Mouse (Mus musculus) MEL (cell line): ENCODE measurements at regions not wholly inside any gene's neighbourhood (a gene's known extent, or its start where the extent isn't known, plus 50 kb on each side); places are given as distances from the start of the nearest gene placed in this dataset.

Experiments used
- DNase-seq: peaks from one replicate; pipeline ENCODE4 v3.0.0; 2011; ENCODE audit warnings: low read depth, low spot score
- H3K27ac ChIP-seq: 2 replicates; pipeline ENCODE4 v1.5.1; 2012; ENCODE audit warnings: low read depth, mild to moderate bottlenecking, control low read depth, low read length, moderate library complexity; ENCODE audit not compliant: control insufficient read depth
- H3K27me3 ChIP-seq, 2 experiments: fragments of 150-350 bp in 1 of 2; sonication (generic) in 1 of 2; 2 replicates each; pipeline ENCODE4 v1.6.1; 2012; ENCODE audit warnings: low read length in 2 of 2, mild to moderate bottlenecking in 2 of 2, improper control_type of control experiment in 1 of 2, moderate library complexity in 1 of 2; ENCODE audit not compliant: insufficient read depth in 2 of 2, control insufficient read depth in 1 of 2
- H3K36me3 ChIP-seq, 2 experiments: 2 replicates each; pipeline ENCODE4 v1.6.1; 2012 to 2014; ENCODE audit warnings: low read length in 2 of 2, improper control_type of control experiment in 1 of 2, inconsistent platforms in 1 of 2, mild to moderate bottlenecking in 1 of 2; ENCODE audit not compliant: insufficient read depth in 2 of 2, control insufficient read depth in 1 of 2
- H3K4me1 ChIP-seq, 2 experiments: fragments of 150-350 bp in 1 of 2; sonication (generic) in 1 of 2; 2 replicates each; pipeline ENCODE4 v1.6.1; 2012; ENCODE audit warnings: low read length in 2 of 2, improper control_type of control experiment in 1 of 2, mild to moderate bottlenecking in 1 of 2; ENCODE audit not compliant: insufficient read depth in 2 of 2, control insufficient read depth in 1 of 2
- H3K4me3 ChIP-seq, 2 experiments: fragments of 150-350 bp in 1 of 2; sonication (generic) in 1 of 2; 2 replicates each; pipeline ENCODE4 v1.5.1; 2012; ENCODE audit warnings: low read depth in 2 of 2, low read length in 2 of 2, mild to moderate bottlenecking in 2 of 2, moderate library complexity in 2 of 2, control low read depth in 1 of 2, improper control_type of control experiment in 1 of 2; ENCODE audit not compliant: control insufficient read depth in 1 of 2, insufficient read depth in 1 of 2
- H3K79me2 ChIP-seq: 2 replicates; pipeline ENCODE4 v1.6.1; 2012; ENCODE audit warnings: mild to moderate bottlenecking, low read length, moderate library complexity; ENCODE audit not compliant: control insufficient read depth, poor library complexity, insufficient read depth
- H3K9ac ChIP-seq: 2 replicates; pipeline ENCODE4 v1.6.1; 2012; ENCODE audit warnings: low read depth, mild to moderate bottlenecking, control low read depth, low read length, moderate library complexity; ENCODE audit not compliant: control insufficient read depth, poor library complexity, severe bottlenecking
- H3K9me3 ChIP-seq: fragments of 150-350 bp; sonication (generic); replicated peaks from 2 replicates; pipeline ENCODE4 v1.6.1; 2012; ENCODE audit warnings: mild to moderate bottlenecking, low read length, improper control_type of control experiment, moderate library complexity; ENCODE audit not compliant: insufficient read depth
- BHLHE40 ChIP-seq: IDR thresholded peaks from 2 replicates; pipeline ENCODE4 v1.6.1; 2012; ENCODE audit warnings: low read depth, mild to moderate bottlenecking, inconsistent platforms, low read length, improper control_type of control experiment, borderline replicate concordance
- CHD1 ChIP-seq: IDR thresholded peaks from 2 replicates; pipeline ENCODE4 v1.6.1; 2012; ENCODE audit warnings: low read depth, mild to moderate bottlenecking, inconsistent platforms, low read length, improper control_type of control experiment
- CHD2 ChIP-seq: IDR thresholded peaks from 2 replicates; pipeline ENCODE4 v1.6.1; 2011; ENCODE audit warnings: low read length, improper control_type of control experiment
- E2F4 ChIP-seq: IDR thresholded peaks from 2 replicates; pipeline ENCODE4 v1.6.1; 2011; ENCODE audit warnings: low read depth, low read length, improper control_type of control experiment, borderline replicate concordance
- EP300 ChIP-seq, 2 experiments: IDR thresholded peaks; 2 replicates each; pipeline ENCODE4 v1.6.1; 2011; ENCODE audit warnings: improper control_type of control experiment in 2 of 2, low read length in 2 of 2, low read depth in 1 of 2, mild to moderate bottlenecking in 1 of 2
- GABPA ChIP-seq: IDR thresholded peaks from 2 replicates; pipeline ENCODE4 v1.6.1; 2012; ENCODE audit warnings: low read depth, mild to moderate bottlenecking, inconsistent platforms, low read length, improper control_type of control experiment, moderate library complexity
- JUND ChIP-seq: IDR thresholded peaks from 2 replicates; pipeline ENCODE4 v1.6.1; 2011; ENCODE audit warnings: low read depth, mild to moderate bottlenecking, improper control_type of control experiment, low read length
- MAFK ChIP-seq: IDR thresholded peaks from 2 replicates; pipeline ENCODE4 v1.6.1; 2011; ENCODE audit warnings: low read depth, mild to moderate bottlenecking, low read length, improper control_type of control experiment, borderline replicate concordance
- MAX ChIP-seq: IDR thresholded peaks from 2 replicates; pipeline ENCODE4 v1.6.1; 2011; ENCODE audit warnings: low read length, improper control_type of control experiment
- MEF2A ChIP-seq: IDR thresholded peaks from 2 replicates; pipeline ENCODE4 v1.6.1; 2014; ENCODE audit warnings: low read depth, mild to moderate bottlenecking, inconsistent platforms, low read length, improper control_type of control experiment; ENCODE audit not compliant: poor library complexity, insufficient replicate concordance, severe bottlenecking; ENCODE audit errors: extremely low read depth
- MXI1 ChIP-seq: IDR thresholded peaks from 2 replicates; pipeline ENCODE4 v1.6.1; 2011; ENCODE audit warnings: mild to moderate bottlenecking, low read depth, low read length, improper control_type of control experiment
- MYC ChIP-seq: IDR thresholded peaks from 2 replicates; pipeline ENCODE4 v1.6.1; 2011; ENCODE audit warnings: low read depth, mild to moderate bottlenecking, low read length, improper control_type of control experiment, moderate library complexity
- POLR2AphosphoS2 ChIP-seq: IDR thresholded peaks from 2 replicates; pipeline ENCODE4 v1.6.1; 2011; ENCODE audit warnings: low read length, improper control_type of control experiment
- POLR2AphosphoS5 ChIP-seq: IDR thresholded peaks from 2 replicates; pipeline ENCODE4 v1.6.1; 2012; ENCODE audit warnings: low read depth, borderline replicate concordance, mild to moderate bottlenecking, inconsistent platforms, low read length, moderate library complexity, mixed read lengths
- RCOR1 ChIP-seq: IDR thresholded peaks from 2 replicates; pipeline ENCODE4 v1.6.1; 2012; ENCODE audit warnings: low read depth, mild to moderate bottlenecking, inconsistent platforms, low read length, improper control_type of control experiment
- SIN3A ChIP-seq: IDR thresholded peaks from 2 replicates; pipeline ENCODE4 v1.6.1; 2012; ENCODE audit warnings: low read length, improper control_type of control experiment, inconsistent platforms
- TAL1 ChIP-seq: IDR thresholded peaks from 2 replicates; pipeline ENCODE4 v1.6.1; 2012; ENCODE audit warnings: mild to moderate bottlenecking, inconsistent platforms, low read length, moderate library complexity, mixed read lengths
- TBP ChIP-seq: IDR thresholded peaks from 2 replicates; pipeline ENCODE4 v1.8.0; 2011; ENCODE audit warnings: low read depth, low read length, improper control_type of control experiment
- TCF12 ChIP-seq: IDR thresholded peaks from 2 replicates; pipeline ENCODE4 v1.6.1; 2014; ENCODE audit warnings: low read depth, mild to moderate bottlenecking, inconsistent platforms, low read length, improper control_type of control experiment, moderate library complexity
- UBTF ChIP-seq: IDR thresholded peaks from 2 replicates; pipeline ENCODE4 v1.6.1; 2012; ENCODE audit warnings: low read depth, mild to moderate bottlenecking, inconsistent platforms, low read length, improper control_type of control experiment, moderate library complexity, borderline replicate concordance; ENCODE audit not compliant: insufficient read depth
- USF1 ChIP-seq: IDR thresholded peaks from 2 replicates; pipeline ENCODE4 v1.6.1; 2014; ENCODE audit warnings: low read depth, mild to moderate bottlenecking, inconsistent platforms, low read length, improper control_type of control experiment, moderate library complexity
- USF2 ChIP-seq, 2 experiments: IDR thresholded peaks; 2 replicates each; pipeline ENCODE4 v1.6.1; 2011 to 2012; ENCODE audit warnings: improper control_type of control experiment in 2 of 2, low read length in 2 of 2, borderline replicate concordance in 1 of 2, inconsistent platforms in 1 of 2, low read depth in 1 of 2, mild to moderate bottlenecking in 1 of 2; ENCODE audit not compliant: insufficient read depth in 1 of 2
- ZKSCAN1 ChIP-seq: IDR thresholded peaks from 2 replicates; pipeline ENCODE4 v1.6.1; 2012; ENCODE audit warnings: low read depth, mild to moderate bottlenecking, inconsistent platforms, low read length, improper control_type of control experiment, moderate library complexity
- ZMIZ1 ChIP-seq: IDR thresholded peaks from 2 replicates; pipeline ENCODE4 v1.6.1; 2012; ENCODE audit warnings: low read depth, mild to moderate bottlenecking, inconsistent platforms, low read length, improper control_type of control experiment, moderate library complexity

DNA sequence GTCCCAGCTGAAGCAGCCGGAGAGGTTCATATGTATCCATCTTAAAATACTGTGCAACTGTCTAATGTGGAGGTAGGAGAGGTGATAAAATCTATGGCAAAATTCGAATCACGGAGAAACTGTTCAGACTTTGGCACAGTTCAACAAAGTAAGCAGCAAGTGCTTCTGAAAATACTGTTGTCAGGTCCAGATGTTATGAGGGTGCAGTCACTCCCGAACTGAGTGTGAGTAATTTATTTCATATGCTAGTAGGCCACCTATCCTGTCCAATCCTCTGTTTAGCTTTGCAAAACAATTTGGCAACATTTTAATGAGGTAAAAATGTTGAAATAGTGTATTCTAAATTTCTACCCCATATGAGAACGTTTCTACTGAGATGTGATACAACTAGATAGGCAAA, 90.1 kb upstream of the Zfp770 start:
- H3K36me3 ChIP-seq = no peaks in the 10 kb centered on the region
- DNase-seq = no peak
- no peaks in the 10 kb centered on the region for H3K27me3 ChIP-seq
- H3K9me3 ChIP-seq = no peaks in the 10 kb centered on the region
- no peak overlapping the region for H3K27ac ChIP-seq
- no peak overlapping the region for H3K9ac ChIP-seq
- no peaks in the 10 kb centered on the region for H3K4me1 ChIP-seq
- no peak overlapping the region for H3K4me3 ChIP-seq
- TF ChIP-seq MXI1 (no peak), SIN3A (no peak), BHLHE40 (no peak), GABPA (no peak), CHD1 (no peak), POLR2AphosphoS2 (no peak), MAX (no peak), E2F4 (no peak), UBTF (no peak), POLR2AphosphoS5 (no peak), JUND (no peak), USF1 (no peak), TBP (no peak), MAFK (no peak), MEF2A (no peak), RCOR1 (no peak)
- H3K79me2 ChIP-seq = no peaks in the 10 kb centered on the region

- Histone ChIP-seq H3K27me3 (peaks cover 0 to 2% of the 10 kb centered on the region in 2 experiments; a peak in 3 of 4 replicates), H3K9me3 (no peaks in the 10 kb centered on the region), H3K27ac (no peak overlapping the region), H3K4me1 (no peaks in the 10 kb centered on the region), H3K79me2 (no peaks in the 10 kb centered on the region), H3K4me3 (no peak overlapping the region), H3K9ac (no peak overlapping the region), H3K36me3 (no peaks in the 10 kb centered on the region)
- DNase-seq = no peak
- no peak for TF ChIP-seq MYC
- TF ChIP-seq TCF12 = no peak
- no peak for TF ChIP-seq ZMIZ1
- TF ChIP-seq MXI1 = no peak
- TF ChIP-seq MAFK = no peak
- no peak for TF ChIP-seq JUND
- no peak for TF ChIP-seq EP300 (IDR thresholded peaks at IDR 0.05; ENCODE audit: low read depth in 1 of 2, low read length in 2 of 2)
- no peak for TF ChIP-seq ZKSCAN1
- no peak for TF ChIP-seq TAL1
- TF ChIP-seq USF2 (IDR thresholded peaks at IDR 0.05; ENCODE audit: borderline replicate concordance in 1 of 2, insufficient read depth in 1 of 2, low read depth in 1 of 2, low read length in 2 of 2) = no peak
- no peak for TF ChIP-seq UBTF
- no peak for TF ChIP-seq CHD2
- no peak for TF ChIP-seq GABPA
- TF ChIP-seq RCOR1 = no peak
- TF ChIP-seq POLR2AphosphoS2 = no peak
Observed at GRCm38 (mm10) chr2:114275536-114275935, 74.3 kb upstream of the Zfp770 start.
